Mouse (Mus musculus) spleen, adult 2 months (tissue): ENCODE data around the gene Ccdc171.

ENCODE experiments used
- CTCF ChIP-seq: fragments of 200-500 bp; IDR thresholded peaks from 2 replicates; pipeline ENCODE4 v1.5.1; 2011; ENCODE audit warnings: mild to moderate bottlenecking, inconsistent platforms; ENCODE audit not compliant: insufficient read depth, insufficient read length, insufficient replicate concordance; ENCODE audit errors: extremely low read depth
- POLR2A ChIP-seq: fragments of 200-500 bp; IDR thresholded peaks from 2 replicates; pipeline ENCODE4 v1.6.1; 2011; ENCODE audit warnings: low read depth, low read length, inconsistent platforms

DNA sequence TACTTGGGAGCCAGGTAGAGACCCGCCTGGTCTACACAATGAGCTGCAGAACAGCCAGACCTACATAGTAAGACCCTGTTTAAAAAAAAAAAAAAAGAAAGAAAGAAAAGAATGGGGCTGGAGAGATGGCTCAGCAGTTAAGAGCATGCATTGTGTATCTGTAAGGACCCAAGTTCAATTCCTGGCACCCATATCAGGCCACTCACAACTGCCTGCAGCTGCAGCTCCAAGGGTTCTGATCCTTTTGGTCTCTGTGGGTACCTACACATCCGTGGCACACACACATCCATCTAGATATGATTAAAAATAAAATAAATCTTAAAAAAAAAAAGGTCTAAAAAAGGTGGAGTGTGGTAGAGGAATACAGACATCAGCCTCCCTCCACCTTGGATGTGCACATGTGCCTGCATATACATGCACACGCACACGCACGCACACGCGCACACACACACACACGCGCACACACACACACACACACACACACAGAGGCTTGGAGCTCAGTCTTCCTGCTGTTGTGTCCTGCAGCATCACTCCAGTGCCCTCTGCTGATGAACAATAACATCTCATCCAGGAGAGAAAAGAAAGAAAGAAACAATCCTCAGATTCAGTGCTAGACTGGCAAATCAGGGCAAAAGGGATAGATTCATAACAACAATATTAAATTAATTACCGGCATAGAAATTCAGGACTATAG lies 10.2 kb upstream of the Ccdc171 start:
- TF ChIP-seq CTCF (no peak), POLR2A (no peak)
